Mouse (Mus musculus) embryonic facial prominence, embryonic 11.5 days (tissue): ENCODE measurements around the gene Zfyve28. TPM values are rescaled to one million over a fixed set of nuclear protein-coding genes. Genes with fewer than 3 reads are reported as not detected.

Source experiments
- ATAC-seq: fragments of 200-750 bp; cut with Nextera tagmentation; replicated peaks from 2 replicates; pipeline ENCODE4 v1.8.0; 2017; ENCODE audit warnings: low read depth; ENCODE audit not compliant: insufficient number of reproducible peaks, low FRiP score, low TSS enrichment
- DNase-seq: peaks from one replicate; pipeline ENCODE4 v3.0.0-alpha.2; 2015; ENCODE audit warnings: low spot score
- H3K27ac ChIP-seq: fragments of 300-500 bp; sonication (generic); replicated peaks from 2 replicates; pipeline ENCODE4 v1.5.1; 2014; ENCODE audit warnings: mild to moderate bottlenecking, low read depth, low read length, control low read depth
- H3K27me3 ChIP-seq: fragments of 300-500 bp; sonication (generic); 2 replicates; pipeline ENCODE4 v1.6.1; 2014; ENCODE audit warnings: mild to moderate bottlenecking, low read length, moderate library complexity, mixed read lengths; ENCODE audit not compliant: control insufficient read depth, insufficient read depth
- H3K36me3 ChIP-seq: fragments of 300-500 bp; sonication (generic); replicated peaks from 2 replicates; pipeline ENCODE4 v1.6.1; 2014; ENCODE audit warnings: low read depth, mild to moderate bottlenecking, low read length, moderate library complexity, mixed read lengths; ENCODE audit not compliant: control insufficient read depth, insufficient read depth
- H3K4me1 ChIP-seq: fragments of 300-500 bp; sonication (generic); 2 replicates; pipeline ENCODE4 v1.6.1; 2014; ENCODE audit warnings: low read length, mixed read lengths; ENCODE audit not compliant: control insufficient read depth, insufficient read depth
- H3K4me2 ChIP-seq: fragments of 300-500 bp; sonication (generic); 2 replicates; pipeline ENCODE4 v1.6.1; 2014; ENCODE audit warnings: low read depth, mild to moderate bottlenecking, control low read depth, low read length, moderate library complexity
- H3K4me3 ChIP-seq: fragments of 300-500 bp; sonication (generic); 2 replicates; pipeline ENCODE4 v1.5.1; 2014; ENCODE audit warnings: low read depth, low read length, control low read depth
- H3K9ac ChIP-seq: fragments of 300-500 bp; sonication (generic); replicated peaks from 2 replicates; pipeline ENCODE4 v1.6.1; 2014; ENCODE audit warnings: mild to moderate bottlenecking, control low read depth, low read length
- H3K9me3 ChIP-seq: fragments of 300-500 bp; sonication (generic); replicated peaks from 2 replicates; pipeline ENCODE4 v1.6.1; 2016; ENCODE audit warnings: mild to moderate bottlenecking, low read length, inconsistent platforms, mixed read lengths; ENCODE audit not compliant: control insufficient read depth
- WGBS: fragments of 180-500 bp; shearing (Covaris S2); extraction: QIAGEN DNeasy Blood & Tissue Kit; methylation state at CpG from one replicate; pipeline ENCODE4 v1.1.7; 2014; 5-methylcytosine and 5-hydroxymethylcytosine counted together
- polyA plus RNA-seq: library from polyadenylated mRNA; unstranded; fragments of >200 nt; fragmentation: Nextera tagmentation; extraction: Ambion mirVana; gene quantifications from 2 replicates; pipeline ENCODE4 v1.2.1, GENCODE M21; 2014

Zfyve28 gene
- polyA plus RNA-seq, 1 experiment from 2014 or later: 0.24 TPM

DNA sequence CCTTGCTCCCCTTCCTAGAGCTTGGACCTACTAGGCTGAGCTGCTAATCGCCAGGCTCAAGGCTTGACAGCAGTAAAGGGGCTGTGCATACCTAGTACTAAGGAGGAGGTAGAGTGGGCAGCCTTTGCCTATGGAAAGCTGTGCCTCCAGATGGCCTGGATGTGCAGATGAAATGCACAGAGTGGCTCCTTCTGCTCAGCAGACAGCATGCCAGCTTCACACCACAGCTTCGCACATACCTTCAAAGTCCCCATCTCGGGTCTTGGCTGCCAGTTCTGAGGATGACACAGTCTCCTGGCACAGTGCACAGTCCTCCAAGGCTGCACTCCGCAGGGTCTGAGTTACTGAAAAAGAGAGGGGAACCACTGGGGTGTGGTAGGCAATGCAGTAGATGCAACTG, 91.0 kb downstream of the Zfyve28 start:
- 73% methylated on average over 4 of the region's 4 CpGs for WGBS
- Histone ChIP-seq H3K4me3 (no peak overlapping the region), H3K27ac (no peak overlapping the region), H3K27me3 (no peaks in the 10 kb centered on the region), H3K9me3 (no peaks in the 10 kb centered on the region), H3K9ac (no peak overlapping the region), H3K4me1 (no peaks in the 10 kb centered on the region), H3K4me2 (no peak overlapping the region), H3K36me3 (no peaks in the 10 kb centered on the region)
- ATAC-seq: no peak
- no peak for DNase-seq

DNA sequence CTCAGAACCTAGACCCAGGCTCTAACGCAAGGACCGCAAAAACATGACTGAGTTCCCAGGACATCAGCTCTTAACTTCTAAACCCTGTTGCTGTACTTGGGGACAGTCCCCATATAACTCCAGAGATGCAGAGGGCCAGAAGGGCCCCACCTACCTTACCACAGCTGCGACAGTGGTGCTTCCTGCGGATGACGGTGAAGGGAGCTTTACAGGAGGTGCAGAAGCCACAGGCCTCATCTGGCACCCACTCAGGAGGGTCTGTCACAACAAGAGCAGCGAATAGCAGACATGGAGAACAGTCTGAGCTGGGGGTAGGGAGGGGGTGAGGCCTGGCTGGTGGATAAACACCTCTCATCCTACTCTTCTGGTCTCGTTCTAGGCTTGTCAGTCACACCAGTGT, 91.8 kb downstream of the Zfyve28 start:
- ATAC-seq (no peak), DNase-seq (no peak)

DNA sequence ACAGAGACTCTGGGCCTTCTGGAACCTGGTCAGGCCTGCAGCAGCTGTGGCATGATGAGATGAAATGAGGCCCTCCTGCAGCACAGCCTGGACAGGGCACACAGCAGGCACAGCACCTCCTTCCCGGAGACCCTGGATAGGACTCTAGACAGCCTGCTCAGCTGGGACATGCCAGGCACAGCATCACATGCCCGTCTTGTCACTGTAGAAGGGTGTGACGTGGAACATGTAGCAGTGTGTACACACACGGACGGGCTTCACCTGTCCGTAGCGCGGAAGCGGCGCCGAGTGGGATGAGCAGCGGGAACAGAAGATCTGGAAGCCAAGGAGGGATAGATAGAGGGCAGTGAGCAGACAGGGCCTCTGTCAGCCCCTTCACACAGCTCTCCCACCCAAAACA, 92.5 kb downstream of the Zfyve28 start:
- WGBS: 94% methylated on average over 12 of the region's 12 CpGs
- no peak for DNase-seq
- Histone ChIP-seq H3K9me3 (no peaks in the 10 kb centered on the region), H3K27ac (no peak overlapping the region), H3K4me1 (no peaks in the 10 kb centered on the region), H3K4me3 (no peak overlapping the region), H3K36me3 (no peaks in the 10 kb centered on the region), H3K27me3 (no peaks in the 10 kb centered on the region), H3K4me2 (no peak overlapping the region), H3K9ac (no peak overlapping the region)
- ATAC-seq: no peak

More for the DNA sequence above, 91.8 kb downstream of the Zfyve28 start:
- Histone ChIP-seq H3K4me1 (no peaks in the 10 kb centered on the region), H3K27me3 (no peaks in the 10 kb centered on the region), H3K27ac (no peak overlapping the region), H3K4me3 (no peak overlapping the region), H3K4me2 (no peak overlapping the region), H3K9ac (no peak overlapping the region), H3K36me3 (no peaks in the 10 kb centered on the region), H3K9me3 (no peaks in the 10 kb centered on the region)
- WGBS: 81% methylated on average over 7 of the region's 7 CpGs

DNA sequence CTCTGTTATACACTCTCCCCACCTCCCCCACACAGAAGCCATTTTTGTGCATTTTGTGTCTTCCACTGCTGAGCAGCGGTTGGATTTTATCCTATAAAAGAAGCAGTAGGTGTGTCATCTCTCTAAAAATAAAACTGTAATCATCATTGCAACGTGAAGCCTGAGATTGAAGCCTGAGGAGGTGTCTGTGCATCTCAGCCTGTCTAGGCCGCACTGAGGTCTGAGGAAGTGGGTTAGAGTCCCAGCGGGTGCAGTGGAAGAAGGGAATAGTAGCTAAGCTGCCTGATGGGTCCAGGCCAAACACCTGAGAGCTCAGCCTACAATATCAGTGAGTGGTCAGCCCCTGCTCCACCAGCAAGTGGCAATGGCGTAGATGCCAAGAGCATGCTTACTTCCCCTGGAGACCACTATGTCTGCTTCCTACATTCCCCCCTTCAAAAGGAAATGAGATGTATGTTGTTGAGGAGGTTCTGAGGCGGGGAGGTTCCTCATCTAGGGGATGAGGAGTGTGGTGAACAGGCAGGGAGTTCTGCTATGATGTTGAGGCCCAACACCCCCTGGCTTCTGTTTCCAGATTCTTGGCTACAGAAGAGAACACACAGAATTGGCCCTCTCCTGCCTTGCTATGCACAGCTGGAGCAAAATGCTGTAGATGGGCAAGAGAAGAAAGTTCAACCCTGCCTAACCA, 93.1 kb downstream of the Zfyve28 start:
- Histone ChIP-seq H3K27me3 (no peaks in the 10 kb centered on the region), H3K4me2 (no peak overlapping the region), H3K36me3 (no peaks in the 10 kb centered on the region), H3K4me3 (no peak overlapping the region), H3K4me1 (no peaks in the 10 kb centered on the region), H3K9me3 (no peaks in the 10 kb centered on the region), H3K27ac (no peak overlapping the region), H3K9ac (no peak overlapping the region)
- ATAC-seq: no peak
- WGBS: 82% methylated on average over 6 of the region's 6 CpGs
- no peak for DNase-seq

DNA sequence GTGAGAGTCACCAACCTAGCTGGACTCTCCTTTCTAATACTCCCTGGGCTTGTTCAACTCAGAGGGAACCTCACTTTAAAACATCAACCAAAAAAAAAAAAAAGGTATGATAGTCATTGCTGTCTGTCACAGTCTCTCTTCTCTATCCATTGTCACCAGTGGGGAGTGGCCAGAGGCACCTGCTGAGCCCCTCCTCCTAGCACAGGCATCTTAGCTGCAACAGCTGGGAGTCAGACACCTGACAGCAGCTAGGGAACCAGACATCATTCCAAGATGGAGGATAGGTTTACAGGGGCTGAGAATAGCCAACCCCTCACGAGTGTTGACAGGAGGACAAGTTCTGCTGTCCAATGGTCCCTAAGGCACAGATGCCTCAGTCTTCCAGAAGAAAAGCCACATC, 93.8 kb downstream of the Zfyve28 start:
- no peaks in the 10 kb centered on the region for H3K4me1 ChIP-seq
- H3K27ac ChIP-seq: no peak overlapping the region
- DNase-seq (no peak), ATAC-seq (no peak)
- 58% methylated on average over 1 of the region's 1 CpGs for WGBS
- no peak overlapping the region for H3K4me2 ChIP-seq
- H3K9ac ChIP-seq: no peak overlapping the region
- H3K9me3 ChIP-seq: no peaks in the 10 kb centered on the region
- H3K27me3 ChIP-seq: no peaks in the 10 kb centered on the region
- H3K4me3 ChIP-seq: no peak overlapping the region
- H3K36me3 ChIP-seq: no peaks in the 10 kb centered on the region

DNA sequence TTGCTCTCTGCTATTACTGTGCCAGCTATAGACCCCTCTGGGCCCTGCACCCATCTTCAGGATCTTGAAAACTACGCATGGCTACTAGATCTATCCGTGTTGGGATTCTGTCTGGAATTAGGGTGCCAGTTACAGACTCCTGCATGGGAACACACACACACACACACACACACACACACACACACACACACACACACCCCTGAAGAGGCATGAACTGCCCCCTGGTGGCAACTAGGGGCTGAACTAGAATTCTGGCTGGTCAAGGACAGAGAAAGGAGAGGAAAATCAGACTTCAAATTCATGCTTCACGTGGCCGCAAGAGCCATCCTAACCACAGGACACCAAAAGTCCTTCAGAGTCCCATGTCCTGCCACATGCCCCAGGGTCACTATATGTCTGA, 96.4 kb downstream of the Zfyve28 start:
- no peak for ATAC-seq
- Histone ChIP-seq H3K36me3 (no peaks in the 10 kb centered on the region), H3K27me3 (no peaks in the 10 kb centered on the region), H3K4me1 (no peaks in the 10 kb centered on the region), H3K4me2 (no peak overlapping the region), H3K9me3 (no peaks in the 10 kb centered on the region), H3K4me3 (no peak overlapping the region), H3K9ac (no peak overlapping the region), H3K27ac (no peak overlapping the region)
- DNase-seq: no peak
- 75% methylated on average over 4 of the region's 4 CpGs for WGBS

DNA sequence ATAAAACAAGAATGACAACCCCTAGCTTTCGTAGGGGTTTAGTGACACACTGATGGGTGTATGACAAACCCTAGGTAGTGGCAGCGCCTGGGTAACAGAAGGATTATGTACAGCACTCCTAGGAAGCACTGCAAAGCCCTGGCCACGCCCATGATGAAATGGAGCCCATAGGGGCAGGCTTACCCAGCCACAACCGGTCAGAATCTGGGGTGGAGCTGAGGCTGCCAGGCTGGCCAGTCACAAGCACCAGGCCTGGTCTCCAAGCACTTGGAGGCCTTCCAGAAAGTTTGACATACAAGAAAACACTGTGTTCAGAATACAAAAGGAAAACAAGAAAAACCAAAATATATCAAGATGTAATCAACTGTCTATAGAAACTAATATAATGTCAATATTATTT, 97.2 kb downstream of the Zfyve28 start:
- H3K27ac ChIP-seq: no peak overlapping the region
- DNase-seq: no peak
- WGBS: 44% methylated on average over 4 of the region's 4 CpGs

DNA sequence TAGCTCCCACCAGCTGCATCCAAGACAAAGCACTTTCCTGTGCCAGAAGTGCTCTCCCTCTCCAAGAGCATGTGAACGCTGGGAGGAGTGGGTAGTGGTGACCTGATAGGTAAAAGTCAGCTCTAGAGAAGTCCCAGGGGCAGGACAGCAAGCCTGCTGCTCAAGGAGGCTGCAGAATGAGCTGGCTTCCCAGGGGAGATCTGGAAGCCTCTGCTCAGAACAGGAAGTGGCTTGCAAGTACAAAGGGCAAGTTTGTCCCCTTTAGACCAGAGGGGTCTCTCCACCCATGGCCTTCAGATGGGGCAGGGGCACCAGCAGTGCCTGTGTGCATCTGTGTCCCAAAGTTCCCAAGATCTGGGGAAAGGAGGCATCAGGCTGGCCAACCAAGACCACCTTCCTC, 98.7 kb downstream of the Zfyve28 start:
- Histone ChIP-seq H3K27me3 (no peaks in the 10 kb centered on the region), H3K4me1 (0 out of 2 replicates have a peak, but pooled peaks cover 3% of the 10 kb centered on the region), H3K4me3 (no peak overlapping the region), H3K36me3 (no peaks in the 10 kb centered on the region), H3K9me3 (no peaks in the 10 kb centered on the region), H3K4me2 (no peak overlapping the region), H3K27ac (no peak overlapping the region), H3K9ac (no peak overlapping the region)
- WGBS: 50% methylated on average over 1 of the region's 1 CpGs
- DNase-seq (no peak), ATAC-seq (no peak)

More for the DNA sequence above, 97.2 kb downstream of the Zfyve28 start:
- no peak for ATAC-seq
- Histone ChIP-seq H3K9me3 (no peaks in the 10 kb centered on the region), H3K36me3 (no peaks in the 10 kb centered on the region), H3K4me1 (0 out of 2 replicates have a peak, but pooled peaks cover 3% of the 10 kb centered on the region), H3K4me3 (no peak overlapping the region), H3K9ac (no peak overlapping the region), H3K27me3 (no peaks in the 10 kb centered on the region), H3K4me2 (no peak overlapping the region)
